Mouse (Mus musculus) liver, adult 2 months (tissue): ENCODE measurements at regions not wholly inside any gene's neighbourhood (a gene's known extent, or its start where the extent isn't known, plus 50 kb on each side); places are given as distances from the start of the nearest gene placed in this dataset.

Experiments
- DNase-seq: peaks from one replicate; pipeline ENCODE4 v3.0.0-alpha.2; 2011; ENCODE audit warnings: low read depth, low spot score; ENCODE audit errors: extremely low read depth
- H3K27ac ChIP-seq: fragments of 200-500 bp; replicated peaks from 2 replicates; pipeline ENCODE4 v1.5.1; 2012; ENCODE audit warnings: low read depth, mild to moderate bottlenecking, control low read depth, inconsistent platforms, low read length; ENCODE audit not compliant: insufficient read depth
- H3K27me3 ChIP-seq: fragments of 200-500 bp; 2 replicates; pipeline ENCODE4 v1.6.1; 2012; ENCODE audit warnings: mild to moderate bottlenecking, moderate library complexity, low read length, inconsistent platforms; ENCODE audit not compliant: control insufficient read depth, insufficient read depth
- H3K36me3 ChIP-seq: fragments of 200-500 bp; 2 replicates; pipeline ENCODE4 v1.6.1; 2012; ENCODE audit warnings: low read length, inconsistent platforms; ENCODE audit not compliant: control insufficient read depth, insufficient read depth
- H3K4me1 ChIP-seq: fragments of 200-500 bp; 2 replicates; pipeline ENCODE4 v1.6.1; 2011; ENCODE audit warnings: low read length; ENCODE audit not compliant: control insufficient read depth, insufficient read depth
- H3K4me3 ChIP-seq: fragments of 200-500 bp; 2 replicates; pipeline ENCODE4 v1.5.1; 2011; ENCODE audit warnings: low read depth, mild to moderate bottlenecking, control low read depth, low read length, moderate library complexity; ENCODE audit not compliant: insufficient read depth
- H3K79me2 ChIP-seq: fragments of 200-500 bp; 2 replicates; pipeline ENCODE4 v1.6.1; 2012; ENCODE audit warnings: inconsistent platforms, mild to moderate bottlenecking, low read length, moderate library complexity; ENCODE audit not compliant: control insufficient read depth, insufficient read depth
- H3K9ac ChIP-seq: fragments of 200-500 bp; 2 replicates; pipeline ENCODE4 v1.6.1; 2012; ENCODE audit warnings: low read depth, mild to moderate bottlenecking, control low read depth, inconsistent platforms, low read length
- CTCF ChIP-seq: fragments of 200-500 bp; IDR thresholded peaks from 2 replicates; pipeline ENCODE4 v1.5.1; 2011; ENCODE audit warnings: low read depth, low read length, control low read depth
- POLR2A ChIP-seq: fragments of 200-500 bp; IDR thresholded peaks from 2 replicates; pipeline ENCODE4 v1.6.1; 2011; ENCODE audit warnings: low read length, control low read depth; ENCODE audit not compliant: insufficient read depth; ENCODE audit errors: extremely low read depth
- WGBS: fragments of 180-500 bp; shearing (Covaris S2); methylation state at CpG from one replicate; pipeline ENCODE4 v1.1.7; 2018; 5-methylcytosine and 5-hydroxymethylcytosine counted together

DNA sequence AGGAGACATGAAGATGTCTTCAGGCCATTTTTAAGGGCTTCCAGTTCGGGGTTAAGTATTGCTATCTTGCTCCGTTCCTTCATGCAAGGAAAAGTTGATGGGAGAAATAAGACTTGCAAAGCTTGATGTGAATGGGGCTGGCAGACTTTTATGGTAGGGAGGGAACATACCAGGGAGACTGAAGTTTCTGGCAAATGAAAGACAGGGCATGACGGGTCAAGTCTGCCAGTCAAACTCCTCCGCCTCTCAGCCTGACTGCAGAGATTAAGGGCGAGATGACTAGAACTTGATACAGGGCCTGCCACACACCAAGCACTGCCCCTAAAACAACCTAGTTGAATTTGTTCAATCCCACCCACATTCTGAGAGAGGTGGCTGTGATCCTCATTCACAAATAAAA, 89.6 kb upstream of the Zfp703 start:
- no peak for TF ChIP-seq POLR2A
- TF ChIP-seq CTCF, result no peak

DNA sequence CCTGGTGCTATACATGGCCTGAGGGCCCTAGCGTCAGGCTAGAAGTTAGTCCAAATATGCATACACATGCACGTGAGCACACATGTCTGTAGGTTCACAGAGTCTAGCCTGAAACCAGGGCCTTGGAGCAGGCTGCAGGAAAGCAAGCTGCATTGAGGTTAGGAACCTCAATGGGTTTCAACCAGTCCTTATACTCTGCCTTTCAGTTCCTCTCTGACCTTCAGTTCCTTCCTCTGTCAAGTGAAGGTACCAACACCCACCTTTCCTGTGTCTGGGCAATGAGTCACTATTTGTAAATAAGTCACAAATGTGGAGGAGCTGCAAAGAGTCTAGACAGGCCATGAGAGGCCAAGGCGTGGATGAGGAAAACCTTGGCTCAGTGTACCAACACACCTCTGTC, 89.1 kb upstream of the Zfp703 start:
- H3K27ac ChIP-seq, result no peak overlapping the region
- no peak overlapping the region for H3K9ac ChIP-seq
- no peaks in the 10 kb centered on the region for H3K79me2 ChIP-seq
- TF ChIP-seq POLR2A (no peak), CTCF (no peak)
- WGBS, result 86% methylated on average over 3 of the region's 3 CpGs
- no peaks in the 10 kb centered on the region for H3K36me3 ChIP-seq
- no peak for DNase-seq
- no peak overlapping the region for H3K4me3 ChIP-seq
- H3K27me3 ChIP-seq, result no peaks in the 10 kb centered on the region
- H3K4me1 ChIP-seq, result peaks cover 3% of the 10 kb centered on the region; the same call in 1 of the 2 replicates

More for the DNA sequence above, 89.6 kb upstream of the Zfp703 start:
- 89% methylated on average over 5 of the region's 5 CpGs for WGBS
- Histone ChIP-seq H3K4me1 (peaks cover 3% of the 10 kb centered on the region), H3K27me3 (no peaks in the 10 kb centered on the region), H3K9ac (no peak overlapping the region), H3K27ac (no peak overlapping the region), H3K79me2 (no peaks in the 10 kb centered on the region), H3K4me3 (no peak overlapping the region), H3K36me3 (no peaks in the 10 kb centered on the region)
- DNase-seq, result no peak

DNA sequence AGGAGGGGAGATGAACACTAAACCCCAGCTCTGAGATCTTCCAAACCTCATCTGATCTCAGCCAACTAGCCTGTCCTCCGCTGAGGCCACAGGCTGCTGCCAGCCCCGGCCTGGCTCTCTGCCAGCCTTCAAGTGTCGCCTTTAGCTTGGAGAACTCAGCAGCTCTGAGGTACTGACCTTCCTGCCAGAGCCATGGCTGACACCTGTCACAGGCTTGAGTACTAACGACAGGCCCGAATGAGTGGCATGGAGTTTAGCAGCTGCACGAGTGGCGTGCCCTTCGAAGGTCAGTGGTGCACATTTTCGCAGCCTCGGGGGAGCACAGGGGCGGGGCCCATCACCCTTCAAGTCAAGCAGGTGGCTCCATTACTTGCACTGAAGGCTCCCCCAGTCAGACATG, 85.2 kb upstream of the Zfp703 start:
- 67% methylated on average over 11 of the region's 11 CpGs for WGBS
- H3K4me1 ChIP-seq, result no peaks in the 10 kb centered on the region
- H3K9ac ChIP-seq, result no peak overlapping the region
- no peaks in the 10 kb centered on the region for H3K79me2 ChIP-seq
- no peak overlapping the region for H3K4me3 ChIP-seq
- H3K27ac ChIP-seq, result no peak overlapping the region
- no peaks in the 10 kb centered on the region for H3K36me3 ChIP-seq
- TF ChIP-seq CTCF (no peak), POLR2A (no peak)
- no peak for DNase-seq
- H3K27me3 ChIP-seq, result no peaks in the 10 kb centered on the region

DNA sequence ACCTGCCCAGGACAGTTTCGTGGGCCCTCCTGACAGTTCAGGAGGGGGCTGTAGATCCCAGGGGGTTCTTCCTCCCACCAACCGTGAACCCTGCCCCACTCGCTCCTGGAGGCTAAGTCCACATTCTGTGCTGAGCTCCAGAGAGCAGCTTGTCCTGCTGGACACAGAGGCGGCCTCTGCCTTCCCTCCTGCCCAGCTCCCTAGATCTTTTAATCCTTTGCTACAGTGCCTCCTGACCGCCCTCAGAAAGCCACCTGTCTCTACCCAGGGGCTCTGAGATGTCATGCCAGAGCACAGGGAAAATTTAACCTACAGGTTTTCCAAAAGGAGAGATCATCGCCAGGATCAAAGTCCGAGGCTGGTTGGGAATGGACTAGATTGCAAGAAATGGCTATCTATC, 84.7 kb upstream of the Zfp703 start:
- TF ChIP-seq POLR2A (no peak), CTCF (no peak)
- no peak overlapping the region for H3K27ac ChIP-seq
- no peaks in the 10 kb centered on the region for H3K27me3 ChIP-seq
- no peaks in the 10 kb centered on the region for H3K79me2 ChIP-seq
- no peak overlapping the region for H3K9ac ChIP-seq
- no peaks in the 10 kb centered on the region for H3K4me1 ChIP-seq
- no peak for DNase-seq
- WGBS, result 72% methylated on average over 7 of the region's 7 CpGs
- no peaks in the 10 kb centered on the region for H3K36me3 ChIP-seq
- no peak overlapping the region for H3K4me3 ChIP-seq

DNA sequence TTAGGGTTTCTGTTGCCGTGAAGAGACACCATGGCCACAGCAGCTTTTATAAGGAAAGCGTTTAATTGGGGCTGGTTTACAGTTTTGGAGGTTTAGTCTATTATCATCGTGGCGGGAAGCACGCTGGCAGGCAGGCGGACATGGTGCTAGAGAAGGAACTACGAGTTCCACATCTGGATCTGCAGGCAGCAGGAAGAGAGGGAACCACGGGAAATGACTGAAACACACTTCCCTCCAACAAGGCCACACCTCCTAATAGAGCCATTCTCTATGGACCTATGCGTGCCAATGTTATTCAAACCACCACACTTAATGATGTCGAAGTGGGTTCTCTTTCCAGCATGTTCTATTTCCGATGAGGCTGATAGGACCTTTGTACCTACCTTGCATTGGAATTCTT, 81.3 kb upstream of the Zfp703 start:
- H3K27ac ChIP-seq, result no peak overlapping the region
- TF ChIP-seq POLR2A, result no peak
- no peak for TF ChIP-seq CTCF
- no peaks in the 10 kb centered on the region for H3K4me1 ChIP-seq
- 81% methylated on average over 11 of the region's 11 CpGs for whole genome bisulfite sequencing
- H3K36me3 ChIP-seq, result no peaks in the 10 kb centered on the region
- H3K9ac ChIP-seq, result no peak overlapping the region
- no peak overlapping the region for H3K4me3 ChIP-seq
- no peaks in the 10 kb centered on the region for H3K79me2 ChIP-seq
- no peaks in the 10 kb centered on the region for H3K27me3 ChIP-seq
- DNase-seq, result no peak

- 70% methylated on average over 5 of the region's 5 CpGs for WGBS
- no peaks in the 10 kb centered on the region for H3K79me2 ChIP-seq
- H3K36me3 ChIP-seq, result no peaks in the 10 kb centered on the region
- no peaks in the 10 kb centered on the region for H3K27me3 ChIP-seq
- DNase-seq, result no peak
- H3K4me1 ChIP-seq, result no peaks in the 10 kb centered on the region
- H3K4me3 ChIP-seq, result no peak overlapping the region
- H3K9ac ChIP-seq, result no peak overlapping the region
- TF ChIP-seq POLR2A (no peak), CTCF (no peak)
- no peak overlapping the region for H3K27ac ChIP-seq
Measured at GRCm38 (mm10) chr8:26903289-26903688, 73.8 kb upstream of the Zfp703 start.
